Mouse (Mus musculus) embryo, embryonic 10.5 days (tissue): ENCODE measurements at regions not wholly inside any gene's neighbourhood (a gene's known extent, or its start where the extent isn't known, plus 50 kb on each side); places are given as distances from the start of the nearest gene placed in this dataset.

ENCODE experiments used
- DNase-seq: peaks from one replicate; pipeline ENCODE4 v3.0.0-alpha.2; 2015; ENCODE audit warnings: low spot score

DNA sequence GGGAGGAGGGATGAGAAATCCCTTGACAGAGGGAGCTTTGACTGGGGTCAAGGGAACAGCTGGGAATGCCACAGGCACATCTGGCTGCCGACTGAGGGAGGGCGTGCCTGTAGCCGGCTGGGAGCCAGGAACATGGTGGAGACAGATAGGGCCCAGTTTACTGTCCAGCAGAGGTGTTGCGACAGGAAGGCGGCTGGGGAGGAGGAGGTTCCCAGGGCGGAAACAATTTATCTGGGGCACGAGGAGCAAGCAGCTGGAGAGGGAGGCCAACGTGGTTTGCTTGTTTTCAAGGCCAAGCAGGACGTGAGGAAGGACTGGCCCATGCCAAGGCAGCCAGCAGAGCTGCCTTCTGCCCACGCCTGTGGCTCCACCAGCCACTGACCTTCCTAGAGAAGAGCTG, 208.0 kb downstream of the Cyp26b1 start:
- DNase-seq, result no peak

- no peak for DNase-seq
Measured at GRCm38 (mm10) chr6:84383718-84384117, 210.0 kb downstream of the Cyp26b1 start.

DNA sequence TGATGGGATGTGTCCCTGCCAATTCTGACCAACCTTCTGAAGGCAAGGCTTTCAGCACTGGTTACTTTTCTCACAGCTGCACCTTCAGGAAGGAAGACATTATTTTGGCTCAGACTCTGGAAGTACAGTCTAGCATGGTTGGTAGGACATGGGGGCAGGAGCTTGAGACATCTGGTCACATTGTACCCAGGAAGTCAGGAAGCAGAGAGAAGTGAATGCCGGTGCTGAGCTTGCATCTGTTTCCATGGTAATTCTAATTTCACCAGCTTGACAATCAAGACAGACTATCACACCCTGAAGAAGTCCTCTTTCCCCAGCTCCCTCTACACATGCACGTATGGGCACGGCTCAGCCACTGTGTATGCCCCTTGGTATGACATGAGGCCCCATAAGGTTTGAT, 210.6 kb downstream of the Cyp26b1 start:
- no peak for DNase-seq

- DNase-seq, result no peak
Measured at GRCm38 (mm10) chr6:84381571-84381970, 212.1 kb downstream of the Cyp26b1 start.

- no peak for DNase-seq
Measured at GRCm38 (mm10) chr6:84376666-84377065, 217.0 kb downstream of the Cyp26b1 start.

- DNase-seq, result peak; percentile 83
Measured at GRCm38 (mm10) chr6:84375498-84375897, 218.2 kb downstream of the Cyp26b1 start.

- no peak for DNase-seq
Measured at GRCm38 (mm10) chr6:84366365-84366764, 227.3 kb downstream of the Cyp26b1 start.

DNA sequence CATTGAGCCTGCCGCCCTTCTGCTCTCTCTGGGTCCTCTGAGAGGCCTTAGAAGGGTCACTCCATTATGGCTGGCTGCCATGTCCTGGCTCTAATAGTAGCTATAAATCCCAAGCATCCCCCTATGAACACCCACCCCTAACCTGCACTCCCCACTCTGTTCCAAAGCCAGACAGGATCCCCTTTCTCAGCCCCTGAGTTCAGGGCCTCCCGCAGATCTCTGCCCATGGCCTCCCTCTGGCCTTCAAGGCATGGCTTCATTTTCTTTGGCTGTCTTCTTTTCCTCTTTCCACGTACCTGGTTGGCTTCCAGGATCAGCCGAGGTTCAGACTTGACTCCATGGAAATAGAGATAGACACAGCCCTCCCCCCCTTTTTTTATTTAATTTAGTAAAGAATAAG, 227.8 kb downstream of the Cyp26b1 start:
- no peak for DNase-seq

- DNase-seq, result peak; percentile 41
Measured at GRCm38 (mm10) chr6:84364964-84365363, 228.7 kb downstream of the Cyp26b1 start.

DNA sequence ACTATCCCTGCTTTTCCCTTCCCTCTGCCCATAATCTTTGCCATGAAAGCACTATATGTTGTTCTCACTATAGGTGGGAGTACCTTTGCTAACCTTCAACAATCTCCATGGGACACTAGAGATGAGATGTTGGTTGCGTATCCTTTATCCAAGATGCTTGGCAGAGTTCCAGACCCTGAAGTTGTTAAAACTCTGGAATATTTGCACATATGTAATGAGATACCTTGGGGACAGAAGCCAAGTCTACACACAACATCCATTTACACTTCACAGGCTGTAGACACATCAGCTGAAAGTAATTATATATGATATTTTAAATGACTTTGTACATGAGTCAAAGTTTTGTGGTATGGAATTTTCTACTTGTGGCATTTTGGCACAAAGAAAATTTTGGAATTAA, 231.4 kb downstream of the Cyp26b1 start:
- DNase-seq, result no peak

DNA sequence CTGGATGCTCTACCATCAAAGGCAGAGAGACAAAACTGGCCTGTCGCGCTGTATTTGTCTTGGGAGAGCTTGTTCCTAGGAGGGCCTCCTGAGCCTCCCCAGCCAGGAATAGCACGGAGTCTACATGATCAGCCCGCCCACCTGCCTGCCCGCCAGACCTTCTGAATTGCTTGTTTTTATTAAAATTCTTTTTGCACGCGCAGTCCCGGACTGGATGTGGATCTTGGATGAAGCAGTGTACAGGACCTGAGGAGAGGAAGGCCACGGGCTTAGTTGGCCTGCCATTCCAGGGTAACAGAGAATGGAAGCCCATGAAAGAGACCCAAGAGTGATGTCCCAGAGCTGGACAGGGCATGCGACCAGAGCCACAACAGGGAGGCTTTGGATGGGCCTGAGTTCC, 235.8 kb downstream of the Cyp26b1 start:
- DNase-seq, result no peak

DNA sequence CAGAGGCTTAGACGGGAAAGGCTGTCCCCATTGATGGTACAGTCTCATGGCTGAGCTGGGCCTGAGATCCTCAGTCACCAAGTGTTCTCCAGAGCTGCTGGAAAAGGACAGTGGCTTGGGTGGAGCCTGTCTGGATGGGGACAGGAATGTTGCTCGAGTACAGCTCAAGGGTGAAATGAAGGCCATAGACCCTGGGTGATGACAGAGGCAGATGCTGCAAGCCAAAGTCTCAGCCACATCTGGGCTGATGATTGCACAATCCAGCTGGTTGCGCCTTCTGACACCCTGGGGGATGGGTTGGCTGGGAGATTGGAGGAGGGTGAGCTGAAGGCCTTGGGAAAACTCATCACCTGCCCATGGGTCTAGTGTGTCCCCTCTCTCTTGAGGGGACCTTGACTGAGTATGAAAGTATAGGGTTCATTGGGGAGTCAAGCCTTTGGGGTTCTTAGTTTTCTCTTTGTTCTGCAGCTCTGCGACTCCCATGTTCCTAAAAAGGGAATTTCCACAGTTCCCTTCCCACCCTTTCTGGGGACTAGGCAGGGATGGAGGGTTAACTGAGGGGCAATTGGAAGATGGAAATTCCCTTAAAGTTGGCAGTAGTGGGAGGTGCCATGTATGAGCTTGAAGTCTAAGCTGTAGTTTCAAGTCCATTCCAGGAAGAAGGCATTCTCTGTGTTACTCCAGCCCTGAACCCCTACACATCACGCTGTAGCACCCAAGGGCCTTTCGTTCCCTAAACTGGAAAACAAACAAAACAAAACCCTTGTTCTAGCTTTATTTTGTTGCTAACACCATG, 240.1 kb downstream of the Cyp26b1 start:
- no peak for DNase-seq

DNA sequence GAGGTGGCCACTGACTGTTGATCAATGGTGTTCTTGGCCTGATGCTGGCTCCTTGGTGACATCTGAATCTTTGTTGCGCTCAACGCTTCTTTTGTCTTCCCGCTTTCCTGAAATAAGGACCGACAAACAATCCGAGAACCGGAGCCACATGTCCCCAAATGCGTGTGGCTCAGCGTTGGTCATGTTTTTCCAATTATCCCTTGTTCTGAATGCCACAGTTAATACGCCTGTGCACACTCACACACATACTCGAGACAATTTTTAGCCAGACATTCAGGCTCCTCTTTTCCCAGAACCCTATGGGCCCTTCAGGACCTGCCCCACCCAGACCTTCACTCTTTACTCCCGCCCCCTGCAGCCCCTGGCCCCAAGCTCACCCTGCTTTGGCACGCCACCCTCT, 248.8 kb downstream of the Cyp26b1 start:
- DNase-seq, result no peak

- DNase-seq, result no peak
Measured at GRCm38 (mm10) chr6:84333666-84334179, 260.0 kb downstream of the Cyp26b1 start.

DNA sequence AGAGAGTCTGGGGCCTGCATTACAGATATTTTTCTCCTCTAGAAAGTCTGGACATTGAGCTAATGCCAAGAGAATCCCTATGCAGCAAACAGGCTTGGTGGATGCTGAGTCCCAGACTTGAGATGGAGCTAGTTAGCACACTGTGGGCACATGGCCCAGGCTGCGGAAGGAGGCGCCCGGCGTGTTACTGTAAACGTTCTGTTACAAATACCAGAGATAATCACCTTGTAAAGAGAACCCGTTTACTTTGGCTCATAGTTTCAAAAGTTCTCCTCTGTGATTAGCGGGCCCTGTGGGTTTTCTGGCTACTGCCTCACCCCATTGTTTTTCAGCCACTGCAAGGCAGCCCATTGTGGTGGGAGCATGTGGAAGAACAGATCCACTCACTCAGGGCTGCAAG, 264.6 kb downstream of the Cyp26b1 start:
- no peak for DNase-seq

DNA sequence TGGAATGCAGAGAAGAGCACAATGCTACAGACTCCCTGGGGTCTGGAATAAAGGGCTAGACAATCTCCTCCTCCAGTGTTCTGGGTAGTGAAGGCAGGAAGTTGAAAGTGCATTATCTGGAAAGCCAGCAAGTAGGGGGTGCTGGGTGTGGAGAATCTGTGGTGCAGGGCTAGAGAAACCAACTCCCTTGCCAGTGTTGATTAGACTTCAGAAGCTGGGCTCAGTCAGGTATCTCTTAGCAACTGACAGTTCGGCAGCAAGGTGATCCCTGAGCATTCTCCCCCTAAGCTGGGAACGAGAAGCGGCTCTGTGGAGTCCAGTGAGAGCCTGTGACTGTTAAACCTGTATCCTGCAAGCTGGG, 265.7 kb downstream of the Cyp26b1 start:
- DNase-seq, result no peak

DNA sequence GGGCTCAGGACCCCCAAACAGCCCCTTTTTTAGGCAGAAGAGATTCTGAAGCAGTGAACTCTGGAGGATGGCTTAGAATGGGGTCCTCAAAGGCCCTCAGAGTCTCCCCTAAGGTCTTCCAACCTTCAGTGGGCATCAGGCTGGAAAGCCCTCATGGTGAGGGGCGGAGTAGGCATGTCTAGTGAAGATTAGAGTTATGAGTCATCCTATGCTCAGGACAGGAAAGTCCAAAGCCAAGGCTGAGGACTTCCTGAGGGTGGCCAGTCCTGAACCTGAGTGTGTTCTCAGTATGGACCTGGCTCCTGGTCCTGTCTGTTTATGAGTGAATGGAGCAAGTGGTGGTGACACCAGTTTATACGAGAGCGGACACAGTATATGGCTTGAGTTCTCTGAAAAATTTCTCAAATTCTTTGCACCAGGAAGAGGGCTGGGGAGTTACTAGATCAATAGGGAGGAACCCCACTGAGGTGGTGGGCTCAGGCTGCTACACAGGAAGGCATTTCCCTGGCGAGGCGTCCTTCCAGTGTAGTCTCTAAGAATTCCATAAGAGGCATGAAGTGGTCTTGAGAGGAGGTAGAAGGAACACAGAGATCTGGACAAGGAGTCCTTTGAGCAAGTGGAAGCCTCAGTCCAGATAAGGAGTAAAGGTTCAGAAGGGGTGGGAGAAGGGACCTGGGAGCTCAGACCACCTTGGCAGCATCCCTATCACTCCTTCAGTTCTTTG, 266.2 kb downstream of the Cyp26b1 start:
- no peak for DNase-seq

DNA sequence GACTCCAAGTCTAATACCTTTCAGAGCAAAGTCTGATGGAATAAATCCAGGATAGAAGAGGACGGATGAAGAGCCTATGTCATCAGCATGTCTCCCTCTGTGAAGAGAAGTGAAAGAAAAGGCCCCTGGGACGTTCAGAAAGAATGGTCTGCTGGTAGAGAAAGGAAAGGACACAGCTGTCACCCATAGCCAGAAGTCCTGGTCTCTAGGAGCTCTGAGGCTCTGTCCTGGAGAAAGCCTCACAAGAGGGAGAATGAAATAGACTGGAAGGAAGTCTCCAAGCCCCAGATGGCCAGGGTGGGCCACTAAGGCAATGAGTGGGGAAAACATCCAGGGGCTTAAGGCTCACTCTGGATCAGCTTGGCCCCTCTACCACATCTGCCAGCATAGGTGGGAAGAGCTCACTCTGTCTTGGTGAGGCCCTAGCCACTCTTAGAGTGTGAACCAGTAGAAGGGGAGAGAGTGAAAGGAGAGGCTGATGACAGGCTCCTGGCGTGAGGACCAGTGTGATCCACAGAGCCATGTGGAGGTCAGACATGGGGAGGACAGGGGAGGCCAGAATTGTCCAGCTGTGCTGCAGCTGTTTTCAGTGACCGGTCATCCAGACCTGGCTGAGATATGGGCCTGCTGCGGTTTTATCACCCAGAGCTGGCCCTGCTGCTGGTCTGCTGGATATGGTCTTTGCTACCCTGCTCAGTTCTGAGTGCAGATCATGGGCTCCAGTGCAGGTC, 268.2 kb downstream of the Cyp26b1 start:
- DNase-seq, result no peak

DNA sequence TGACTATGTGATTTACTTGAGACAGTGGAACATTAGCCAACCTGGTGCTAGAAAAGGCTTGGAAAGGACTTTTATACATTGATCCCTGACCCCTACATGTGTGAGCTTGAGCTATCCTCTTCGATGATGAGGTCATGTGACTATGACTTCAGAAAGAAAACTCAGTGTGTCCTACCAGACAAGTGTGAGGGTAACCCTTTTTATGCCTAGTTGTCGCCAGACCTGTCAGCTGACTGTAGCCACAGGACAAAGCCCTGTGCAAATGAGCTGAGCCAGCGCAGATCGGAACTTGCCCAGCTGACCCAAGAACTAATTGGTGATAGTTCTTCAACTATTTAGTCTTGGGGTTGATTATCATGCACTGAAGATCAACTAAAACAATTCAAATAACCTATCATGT, 269.5 kb downstream of the Cyp26b1 start:
- no peak for DNase-seq

DNA sequence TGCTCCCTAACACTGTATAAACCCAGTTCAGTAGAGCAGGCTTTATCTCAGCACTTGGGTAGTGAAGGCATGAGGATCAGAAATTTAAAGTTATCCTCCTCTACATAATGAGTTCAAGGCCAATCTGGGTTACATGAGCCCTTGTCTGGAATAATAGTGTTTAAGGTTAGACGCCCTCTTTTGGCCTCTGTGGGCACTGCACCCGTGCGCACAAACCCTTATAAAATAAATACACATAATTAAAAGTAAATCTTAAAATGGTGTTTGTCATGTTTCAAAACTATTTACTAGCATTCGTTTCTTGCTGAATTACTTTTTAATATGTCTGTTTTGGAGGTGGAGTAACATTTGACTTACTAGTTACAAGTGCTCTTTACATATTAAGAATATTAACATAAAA, 271.2 kb downstream of the Cyp26b1 start:
- no peak for DNase-seq

GRCm38 (mm10) chr6:84320586-84320985, 273.1 kb downstream of the Cyp26b1 start:
- peak; percentile 56 for DNase-seq

- DNase-seq, result peak; percentile 41
Measured at GRCm38 (mm10) chr6:84318774-84319173, 274.9 kb downstream of the Cyp26b1 start.

GRCm38 (mm10) chr6:84317026-84317425, 276.7 kb downstream of the Cyp26b1 start:
- peak; percentile 42 for DNase-seq
